Mouse (Mus musculus) left cerebral cortex, postnatal 36 days (tissue): ENCODE results near the gene Zfp651. TPM values are rescaled to one million over a fixed set of nuclear protein-coding genes. Genes with fewer than 3 reads are reported as not detected.

Source experiments
- DNase-seq, 2 experiments: peaks; one replicate each; pipeline ENCODE4 v3.0.0; 2021 to 2022; ENCODE audit warnings: low spot score in 2 of 2, mixed read lengths in 1 of 2
- intact Hi-C: fragments of 180-260 bp; cut with DNase I; formaldehyde crosslinking; loops from one replicate; pipeline ENCODE4 v1.15.1; 2025
- total RNA-seq, 2 experiments: library from RNA; stranded (reverse); gene quantifications; 2 replicates each; pipeline ENCODE4 v1.2.3; 2021

Gene Zfp651
- total RNA-seq = 100 to 1,000 TPM; 111 to 112 TPM

- peak; percentile 80 to 82 for DNase-seq
- intact Hi-C loops = loop anchor here (5.0 kb wide), 1 partner anchor 68 kb away; no protein-coding TSS in a partner anchor
Measured at GRCm38 (mm10) chr9:121759091-121760081, at the start of gene Zfp651. Gene Zfp651, plus strand, starts transcription at chr9:121759330.

- intact Hi-C loops = loop anchor here (1.0 kb wide), 1 partner anchor 9 kb away; the partner anchor contains the start of gene Nktr
- DNase-seq = peak; percentile 94 to 96
Measured at GRCm38 (mm10) chr9:121709898-121710583, 49.1 kb upstream of the Zfp651 start, which contains the start of gene Ss18l2. Gene Ss18l2, plus strand, starts transcription at chr9:121710329.

DNA sequence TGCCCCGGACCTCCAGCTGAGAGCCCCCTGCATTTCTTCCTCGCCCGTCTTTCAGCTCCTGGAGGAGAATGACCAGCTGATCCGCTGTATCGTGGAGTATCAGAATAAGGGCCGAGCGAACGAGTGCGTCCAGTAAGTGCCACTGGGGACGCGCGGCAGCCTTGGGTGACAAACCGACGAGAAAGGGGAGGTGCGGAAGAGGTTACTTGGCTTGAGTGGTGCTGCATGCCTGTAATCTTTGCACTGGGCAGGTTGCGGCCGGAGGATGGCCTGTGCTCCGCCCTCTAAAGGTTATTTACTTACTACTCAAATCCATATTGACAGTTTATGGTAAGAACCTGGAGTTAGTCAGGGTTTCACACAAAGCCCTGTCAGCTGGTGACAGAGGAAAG is 48.5 kb upstream of the Zfp651 start:
- intact Hi-C loops = loop anchor here (1.0 kb wide), 1 partner anchor 9 kb away; the partner anchor contains the start of gene Nktr
- DNase-seq = no peak

DNA sequence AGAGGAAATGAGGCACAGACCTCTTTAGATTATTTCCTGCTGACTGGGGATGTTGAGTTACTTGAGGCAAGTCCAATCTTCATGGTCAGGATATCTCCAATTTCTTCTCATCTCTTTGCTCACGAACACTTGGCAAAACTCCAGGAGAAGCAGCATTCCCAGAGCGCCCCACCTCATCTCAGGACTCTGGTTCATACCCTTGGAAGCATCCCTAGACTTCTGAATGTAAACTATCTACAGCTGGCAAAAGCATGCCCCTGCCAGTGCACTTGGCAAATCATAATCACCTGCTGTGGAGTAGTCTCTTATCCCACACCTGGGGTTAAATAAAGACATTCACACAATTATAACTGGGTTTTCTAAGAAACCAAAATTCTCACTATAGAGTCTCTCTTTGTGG is 42.1 kb upstream of the Zfp651 start:
- no peak for DNase-seq
- intact Hi-C loops = no loop called here

DNA sequence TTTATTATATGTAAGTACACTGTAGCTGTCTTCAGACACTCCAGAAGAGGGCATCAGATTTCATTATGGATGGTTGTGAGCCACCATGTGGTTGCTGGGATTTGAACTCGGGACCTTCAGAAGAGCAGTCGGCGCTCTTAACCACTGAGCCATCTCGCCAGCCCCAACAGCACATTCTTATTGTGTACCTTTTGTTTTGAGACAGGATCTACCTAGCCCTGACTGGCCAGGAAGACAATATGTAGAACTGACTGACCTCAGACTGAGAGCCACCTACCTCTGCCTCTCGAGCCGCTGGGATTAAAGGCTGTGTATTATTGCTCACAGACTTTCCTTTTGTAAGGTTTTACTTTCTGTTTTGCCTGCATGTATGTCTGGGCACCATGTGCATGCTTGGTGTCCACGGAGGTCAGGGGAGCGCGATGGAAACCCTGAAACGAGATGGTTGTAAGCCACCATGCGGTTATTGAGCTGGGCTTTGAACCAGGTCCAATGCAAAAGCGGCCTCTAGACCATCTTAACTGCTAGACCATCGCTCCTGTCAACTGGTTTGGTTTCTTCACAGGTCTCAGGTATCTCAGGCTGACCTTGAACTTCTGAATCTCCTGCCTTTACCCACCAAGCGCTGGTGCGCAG is 40.9 kb upstream of the Zfp651 start:
- intact Hi-C loops = no loop called here
- no peak for DNase-seq

DNA sequence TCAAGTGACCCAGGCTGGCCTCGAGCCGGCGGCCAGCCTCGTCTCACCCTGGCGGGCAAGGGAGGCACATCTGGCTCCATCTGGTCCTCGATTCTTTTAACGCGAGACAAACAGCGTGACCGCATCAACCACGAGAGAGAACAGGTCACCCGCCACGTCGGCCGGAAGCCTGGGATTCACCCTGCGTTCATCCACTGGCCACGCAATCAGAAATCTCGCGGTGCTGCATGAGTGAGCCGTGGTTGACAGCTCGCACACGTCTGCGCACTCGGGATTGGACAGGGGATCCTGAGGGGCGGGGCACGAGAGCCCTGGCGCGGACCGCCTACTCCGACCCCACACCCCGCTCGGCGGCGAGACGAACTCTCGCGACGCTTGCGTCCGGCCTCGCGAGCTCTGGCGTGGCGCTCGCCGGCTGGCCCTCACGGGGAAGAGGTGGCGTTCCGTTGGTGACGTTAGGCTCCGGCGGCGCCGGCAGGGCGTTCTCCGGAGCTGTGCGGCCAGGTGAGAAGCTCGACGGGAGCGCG is 40.3 kb upstream of the Zfp651 start, which contains the start of gene Nktr:
Gene Nktr, plus strand, starts transcription at position 378 of the 527 bp plus-strand sequence.
- DNase-seq = peak; percentile 97 to 99
- intact Hi-C loops = loop anchor here (1.0 kb wide), 1 partner anchor 9 kb away; the partner anchor contains the start of gene Ss18l2

GRCm38 (mm10) chr9:121719347-121720331 is 39.5 kb upstream of the Zfp651 start:
- intact Hi-C loops = loop anchor here (1.0 kb wide), 1 partner anchor 9 kb away; the partner anchor contains the start of gene Ss18l2

GRCm38 (mm10) chr9:121740490-121740889 is 18.6 kb upstream of the Zfp651 start:
- no peak for DNase-seq
- intact Hi-C loops = no loop called here

More at GRCm38 (mm10) chr9:121719347-121720331, 39.5 kb upstream of the Zfp651 start:
- DNase-seq = peak in 1 of 2 experiments; percentile 19

DNA sequence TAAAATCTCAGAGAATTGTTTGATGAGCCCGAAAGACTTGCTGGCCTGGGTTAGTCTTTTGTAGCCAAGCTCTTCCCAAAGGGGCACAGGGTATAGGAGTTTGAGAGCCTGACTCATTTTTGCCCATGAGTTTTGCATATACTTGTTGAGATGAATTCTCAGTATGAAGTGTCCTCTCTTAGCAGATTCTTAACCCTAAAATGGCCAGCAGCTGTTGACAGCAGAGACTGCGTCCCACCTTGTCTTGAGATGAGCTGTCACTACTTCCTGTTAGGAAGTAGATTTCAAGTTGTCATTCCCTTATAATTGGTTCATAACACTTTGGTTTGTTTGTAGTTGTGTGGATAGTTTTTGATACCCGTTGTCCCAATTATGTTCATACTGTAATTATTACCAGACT is 18.0 kb upstream of the Zfp651 start:
- intact Hi-C loops = no loop called here
- no peak for DNase-seq

- no peak for DNase-seq
- intact Hi-C loops = no loop called here
Measured at GRCm38 (mm10) chr9:121744051-121744450, 15.1 kb upstream of the Zfp651 start.

- peak in 1 of 2 experiments; percentile 56 for DNase-seq
Measured at GRCm38 (mm10) chr9:121752774-121753173, 6.4 kb upstream of the Zfp651 start.

GRCm38 (mm10) chr9:121754624-121755023 is 4.5 kb upstream of the Zfp651 start:
- intact Hi-C loops = no loop called here
- DNase-seq = no peak

More at GRCm38 (mm10) chr9:121752774-121753173, 6.4 kb upstream of the Zfp651 start:
- intact Hi-C loops = no loop called here

GRCm38 (mm10) chr9:121756785-121757184 is 2.3 kb upstream of the Zfp651 start:
- no peak for DNase-seq
- intact Hi-C loops = no loop called here

GRCm38 (mm10) chr9:121757432-121757831 is 1.7 kb upstream of the Zfp651 start:
- DNase-seq = peak in 1 of 2 experiments; percentile 40
- intact Hi-C loops = no loop called here

GRCm38 (mm10) chr9:121757835-121758814 is 1.0 kb upstream of the Zfp651 start:
- intact Hi-C loops = no loop called here
- DNase-seq = peak in 1 of 2 experiments; percentile 30

GRCm38 (mm10) chr9:121760271-121761090 is 1.4 kb downstream of the Zfp651 start:
- intact Hi-C loops = loop anchor here (5.0 kb wide), 1 partner anchor 67 kb away; no protein-coding TSS in a partner anchor
- DNase-seq = peak in 1 of 2 experiments; percentile 66
